Mouse (Mus musculus): ENCODE measurements around the gene Zcchc24.

DNA sequence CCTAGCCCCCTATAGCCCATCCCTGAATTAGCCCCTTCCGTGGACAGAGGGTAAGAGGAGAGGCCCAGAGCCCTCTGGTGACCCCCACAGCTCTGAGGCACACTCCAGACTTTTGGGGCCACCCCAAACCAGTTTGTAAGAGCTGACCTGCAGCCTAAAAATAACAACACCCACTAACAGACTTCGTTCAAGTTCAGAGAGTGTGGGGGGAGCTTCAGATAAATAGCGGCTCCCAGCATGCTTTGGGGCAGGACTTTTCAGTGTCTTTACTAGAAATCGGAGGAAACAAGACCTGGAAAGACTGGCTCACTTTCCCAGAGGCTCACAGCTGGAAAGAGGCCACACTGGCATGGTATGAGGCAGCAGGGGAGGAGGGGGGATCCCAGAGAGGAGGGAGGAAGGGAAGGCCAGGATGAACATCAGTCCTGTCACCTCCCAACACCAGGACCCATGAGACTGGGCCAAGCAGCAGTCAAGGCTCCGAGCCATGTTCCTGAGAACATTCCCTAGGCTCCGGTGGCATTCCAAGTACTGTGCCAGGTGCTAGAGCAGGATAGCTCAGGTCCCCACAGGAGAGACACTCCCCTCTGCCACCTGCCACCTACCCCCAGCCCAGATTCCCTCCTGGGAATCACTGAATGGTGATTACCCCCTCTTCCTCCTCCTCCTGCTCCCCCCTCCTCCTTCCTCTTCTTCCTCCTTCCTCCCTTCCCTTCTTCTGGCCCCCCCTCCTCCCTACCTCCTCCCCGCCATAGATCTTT is 20.7 kb downstream of the Zcchc24 start:
- no peak for TF ChIP-seq POLR2A (IDR thresholded peaks at IDR 0.05; ENCODE audit: extremely low read depth, insufficient read depth, low read length)
- TF ChIP-seq CTCF (IDR thresholded peaks at IDR 0.05; ENCODE audit: low read depth, low read length) = no peak
